Comparison of ENCODE assay signal across 8 mouse cellular contexts in the genomic region with DNA sequence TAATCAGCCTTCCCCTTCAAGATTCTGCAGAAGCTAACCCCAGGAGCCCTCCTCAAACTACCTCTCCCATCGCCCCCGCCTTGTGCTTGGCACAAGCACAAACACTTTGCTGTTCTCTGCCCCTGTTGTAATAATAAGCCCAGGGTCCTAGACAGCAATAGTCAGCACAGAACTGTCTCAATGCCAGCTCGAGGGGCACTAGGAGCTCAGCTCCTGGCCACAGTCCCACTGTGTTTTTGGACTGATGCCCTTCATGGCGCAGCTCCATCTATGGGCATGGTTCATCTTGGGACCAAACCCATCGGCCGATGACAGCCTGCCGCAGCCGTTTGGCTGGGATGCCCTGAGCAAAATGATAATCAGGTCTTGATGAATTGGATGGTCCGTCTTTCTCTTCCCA.
DNase-seq lines count a peak whose midpoint lies in the region; ATAC-seq and TF ChIP-seq lines count a peak whose summit lies in the region.

No protein-coding gene starts in this region.

- H3K4me2 ChIP-seq in forebrain, embryonic 14.5 days (ENCODE audit: low read length) = no peak overlapping the region
- H3K4me2 ChIP-seq in forebrain, embryonic 11.5 days (ENCODE audit: low read depth, low read length, severe bottlenecking) = no peak overlapping the region
- no peak overlapping the region for H3K4me2 ChIP-seq in neural tube, embryonic 13.5 days
- 0 out of 2 replicates have a peak overlapping the region, but pooled peaks have one; percentile 21 for H3K4me2 ChIP-seq in heart, embryonic 15.5 days
- no peak overlapping the region for H3K4me2 ChIP-seq in lung, postnatal 0 days (replicated peaks; ENCODE audit: low read depth, low read length)

- WGBS in forebrain, embryonic 14.5 days = 54% methylated on average over 9 of the region's 9 CpGs
- 93% methylated on average over 9 of the region's 9 CpGs for WGBS in forebrain, embryonic 11.5 days
- 77% methylated on average over 9 of the region's 9 CpGs for WGBS in neural tube, embryonic 13.5 days
- WGBS in heart, embryonic 15.5 days = 54% methylated on average over 9 of the region's 9 CpGs
- WGBS in lung, postnatal 0 days = 47% methylated on average over 9 of the region's 9 CpGs

- H3K9me3 ChIP-seq in forebrain, embryonic 14.5 days (replicated peaks; ENCODE audit: control insufficient read depth, low read length) = no peaks in the 10 kb centered on the region
- H3K9me3 ChIP-seq in forebrain, embryonic 11.5 days (ENCODE audit: control insufficient read depth, low read length) = no peaks in the 10 kb centered on the region
- no peaks in the 10 kb centered on the region for H3K9me3 ChIP-seq in neural tube, embryonic 13.5 days
- H3K9me3 ChIP-seq in heart, embryonic 15.5 days (replicated peaks) = no peaks in the 10 kb centered on the region
- H3K9me3 ChIP-seq in lung, postnatal 0 days (ENCODE audit: low read length) = no peaks in the 10 kb centered on the region

- TF ChIP-seq CTCF in lung, postnatal 0 days (IDR thresholded peaks at IDR 0.05) = no peak

- H3K36me3 ChIP-seq in forebrain, embryonic 14.5 days (ENCODE audit: control insufficient read depth, insufficient read depth, low read length) = no peaks in the 10 kb centered on the region
- H3K36me3 ChIP-seq in forebrain, embryonic 11.5 days (ENCODE audit: control insufficient read depth, insufficient read depth, low read length) = no peaks in the 10 kb centered on the region
- no peaks in the 10 kb centered on the region for H3K36me3 ChIP-seq in neural tube, embryonic 13.5 days
- no peaks in the 10 kb centered on the region for H3K36me3 ChIP-seq in heart, embryonic 15.5 days
- no peaks in the 10 kb centered on the region for H3K36me3 ChIP-seq in lung, postnatal 0 days (ENCODE audit: insufficient read depth, low read length)

- no peaks in the 10 kb centered on the region for H3K4me1 ChIP-seq in forebrain, embryonic 14.5 days (ENCODE audit: control insufficient read depth, insufficient read depth, low read length)
- no peaks in the 10 kb centered on the region for H3K4me1 ChIP-seq in forebrain, embryonic 11.5 days (replicated peaks; ENCODE audit: control insufficient read depth, insufficient read depth, low read length)
- no peaks in the 10 kb centered on the region for H3K4me1 ChIP-seq in neural tube, embryonic 13.5 days (replicated peaks)
- H3K4me1 ChIP-seq in heart, embryonic 15.5 days (replicated peaks) = peaks cover 15% of the 10 kb centered on the region
- H3K4me1 ChIP-seq in lung, postnatal 0 days (ENCODE audit: insufficient read depth, low read depth, low read length) = peaks cover 5% of the 10 kb centered on the region; the same call in 1 of the 2 replicates

- no peak for TF ChIP-seq EP300 in lung, postnatal 0 days (IDR thresholded peaks at IDR 0.05)

- H3K27ac ChIP-seq in forebrain, embryonic 14.5 days (ENCODE audit: low read depth, low read length) = no peak overlapping the region
- H3K27ac ChIP-seq in forebrain, embryonic 11.5 days (ENCODE audit: low read depth, low read length) = no peak overlapping the region
- no peak overlapping the region for H3K27ac ChIP-seq in neural tube, embryonic 13.5 days (replicated peaks)
- H3K27ac ChIP-seq in heart, embryonic 15.5 days = peak overlapping the region; percentile 82
- H3K27ac ChIP-seq in lung, postnatal 0 days (ENCODE audit: low read length) = no peak overlapping the region

- no peaks in the 10 kb centered on the region for H3K27me3 ChIP-seq in forebrain, embryonic 14.5 days (replicated peaks; ENCODE audit: control insufficient read depth, insufficient read depth, low read length)
- H3K27me3 ChIP-seq in forebrain, embryonic 11.5 days (ENCODE audit: control insufficient read depth, insufficient read depth, low read length) = no peaks in the 10 kb centered on the region
- H3K27me3 ChIP-seq in neural tube, embryonic 13.5 days = no peaks in the 10 kb centered on the region
- H3K27me3 ChIP-seq in heart, embryonic 15.5 days = no peaks in the 10 kb centered on the region
- H3K27me3 ChIP-seq in lung, postnatal 0 days (replicated peaks; ENCODE audit: insufficient read depth, low read length) = no peaks in the 10 kb centered on the region

- H3K4me3 ChIP-seq in forebrain, embryonic 14.5 days (ENCODE audit: low read depth, low read length) = no peak overlapping the region
- no peak overlapping the region for H3K4me3 ChIP-seq in forebrain, embryonic 11.5 days (ENCODE audit: low read depth, low read length)
- H3K4me3 ChIP-seq in neural tube, embryonic 13.5 days = no peak overlapping the region
- H3K4me3 ChIP-seq in heart, embryonic 15.5 days = no peak overlapping the region
- H3K4me3 ChIP-seq in lung, postnatal 0 days (ENCODE audit: low read depth, low read length) = no peak overlapping the region

- peak; percentile 70; the same call in 1 of the 2 replicates for ATAC-seq in forebrain, embryonic 14.5 days
- ATAC-seq in forebrain, embryonic 11.5 days (replicated peaks; ENCODE audit: low FRiP score) = no peak
- ATAC-seq in neural tube, embryonic 13.5 days (ENCODE audit: low read depth) = peak; percentile 61; the same call in 1 of the 2 replicates
- ATAC-seq in heart, embryonic 15.5 days (replicated peaks; ENCODE audit: insufficient number of reproducible peaks, insufficient read depth, low FRiP score, low read depth) = peak; percentile 73; the same call in 1 of the 2 replicates
- ATAC-seq in lung, postnatal 0 days = no peak
- no peak for ATAC-seq in CD4-positive, CD25-positive, alpha-beta regulatory T cell, adult 4 months

- DNase-seq in forebrain, embryonic 14.5 days (ENCODE audit: low spot score) = peak; percentile 77
- DNase-seq in forebrain, embryonic 11.5 days (ENCODE audit: low spot score) = no peak
- no peak for DNase-seq in neural tube, embryonic 10.5 days (ENCODE audit: extremely low spot score, low spot score)
- DNase-seq in lung, postnatal 0 days (ENCODE audit: low spot score) = peak; percentile 10
- no peak for DNase-seq in thymus, postnatal 14 days

- H3K9ac ChIP-seq in forebrain, embryonic 14.5 days (ENCODE audit: low read length) = no peak overlapping the region
- no peak overlapping the region for H3K9ac ChIP-seq in forebrain, embryonic 11.5 days (ENCODE audit: low read length)
- no peak overlapping the region for H3K9ac ChIP-seq in neural tube, embryonic 13.5 days
- no peak overlapping the region for H3K9ac ChIP-seq in heart, embryonic 15.5 days
- no peak overlapping the region for H3K9ac ChIP-seq in lung, postnatal 0 days (replicated peaks; ENCODE audit: low read depth)

Comparison
In these comparisons a context has a peak if more than half of its experiments do, and no peak if none do; other contexts are left out.
1. ATAC-seq: peak in forebrain, embryonic 14.5 days (single experiment), neural tube, embryonic 13.5 days (single experiment) and heart, embryonic 15.5 days (single experiment); none in forebrain, embryonic 11.5 days (single experiment), lung, postnatal 0 days (single experiment) and CD4-positive, CD25-positive, alpha-beta regulatory T cell, adult 4 months (single experiment).
2. DNase-seq: peak in forebrain, embryonic 14.5 days (single experiment) and lung, postnatal 0 days (single experiment); none in forebrain, embryonic 11.5 days (single experiment), neural tube, embryonic 10.5 days (single experiment) and thymus, postnatal 14 days (single experiment).